Mouse (Mus musculus) cerebellum, adult (tissue): ENCODE data around the gene Chrm4.

Experiments
- ATAC-seq: cut with Nextera tagmentation; 2 replicates; pipeline ENCODE4 v1.9.2; 2017; ENCODE audit warnings: mild to moderate bottlenecking, moderate library complexity, mixed read lengths; ENCODE audit not compliant: insufficient number of reproducible peaks, low FRiP score, low TSS enrichment

Gene Chrm4

DNA sequence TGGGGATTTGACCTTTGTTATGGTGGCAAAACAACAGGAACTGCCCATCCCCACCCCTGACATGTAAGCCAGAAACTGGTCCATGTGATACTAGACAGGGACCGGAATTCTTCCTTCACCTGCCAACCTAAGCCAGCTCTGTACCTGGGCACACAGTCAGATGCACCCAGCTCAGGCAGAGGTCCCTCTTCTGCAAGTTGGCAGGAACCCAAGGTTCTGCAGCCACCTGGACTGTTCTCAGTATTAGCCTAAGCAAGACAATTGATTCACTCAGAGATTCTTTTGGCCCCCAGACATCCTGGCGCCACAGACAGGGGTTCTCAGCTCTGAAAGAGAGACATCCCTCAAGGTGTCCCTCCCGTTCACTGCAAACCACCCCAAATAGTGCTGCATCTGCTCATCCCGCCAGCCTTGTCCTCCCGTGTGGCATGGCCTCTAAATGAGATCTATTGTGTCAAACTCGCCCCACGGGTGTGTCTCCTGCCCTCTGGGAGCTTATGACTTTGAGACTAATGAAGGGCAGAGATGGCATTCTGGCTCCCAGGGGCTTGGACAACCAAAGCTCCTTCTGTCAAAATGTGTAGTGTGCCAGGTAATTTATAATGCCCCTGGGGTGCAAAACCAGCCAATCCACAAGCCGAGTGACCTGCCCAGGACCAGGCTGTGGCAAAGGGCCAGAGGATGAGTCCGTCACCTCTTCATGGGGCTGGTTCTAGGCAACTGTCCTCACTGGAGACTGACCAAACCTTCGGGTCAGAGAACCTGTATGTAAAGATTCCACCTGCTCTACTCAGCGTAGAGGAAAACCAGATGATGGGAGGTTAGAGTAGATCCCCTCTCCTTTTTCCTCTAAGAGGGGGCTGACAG, 32.7 kb downstream of the Chrm4 start:
- peak; percentile 22; the same call in 1 of the 2 replicates for ATAC-seq

DNA sequence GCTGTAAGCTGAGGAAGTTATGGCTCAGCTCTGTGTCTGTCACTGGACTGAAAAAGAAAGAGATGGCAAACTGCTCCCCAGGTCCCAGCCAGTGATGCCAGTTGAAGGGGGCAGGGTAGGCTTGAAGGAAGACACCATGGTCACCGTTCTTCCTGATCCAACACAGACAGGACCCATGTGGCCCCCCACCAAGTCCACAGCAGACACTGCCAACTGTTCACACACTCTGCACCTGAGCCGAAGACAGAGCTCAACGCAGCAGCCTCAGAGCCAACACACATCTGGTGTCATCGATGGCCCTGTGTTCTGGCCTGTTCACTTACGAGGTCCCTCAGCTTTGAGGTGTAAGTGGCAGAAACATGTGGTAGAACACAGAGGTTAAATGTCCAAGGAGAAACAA, 33.4 kb downstream of the Chrm4 start:
- no peak for ATAC-seq

DNA sequence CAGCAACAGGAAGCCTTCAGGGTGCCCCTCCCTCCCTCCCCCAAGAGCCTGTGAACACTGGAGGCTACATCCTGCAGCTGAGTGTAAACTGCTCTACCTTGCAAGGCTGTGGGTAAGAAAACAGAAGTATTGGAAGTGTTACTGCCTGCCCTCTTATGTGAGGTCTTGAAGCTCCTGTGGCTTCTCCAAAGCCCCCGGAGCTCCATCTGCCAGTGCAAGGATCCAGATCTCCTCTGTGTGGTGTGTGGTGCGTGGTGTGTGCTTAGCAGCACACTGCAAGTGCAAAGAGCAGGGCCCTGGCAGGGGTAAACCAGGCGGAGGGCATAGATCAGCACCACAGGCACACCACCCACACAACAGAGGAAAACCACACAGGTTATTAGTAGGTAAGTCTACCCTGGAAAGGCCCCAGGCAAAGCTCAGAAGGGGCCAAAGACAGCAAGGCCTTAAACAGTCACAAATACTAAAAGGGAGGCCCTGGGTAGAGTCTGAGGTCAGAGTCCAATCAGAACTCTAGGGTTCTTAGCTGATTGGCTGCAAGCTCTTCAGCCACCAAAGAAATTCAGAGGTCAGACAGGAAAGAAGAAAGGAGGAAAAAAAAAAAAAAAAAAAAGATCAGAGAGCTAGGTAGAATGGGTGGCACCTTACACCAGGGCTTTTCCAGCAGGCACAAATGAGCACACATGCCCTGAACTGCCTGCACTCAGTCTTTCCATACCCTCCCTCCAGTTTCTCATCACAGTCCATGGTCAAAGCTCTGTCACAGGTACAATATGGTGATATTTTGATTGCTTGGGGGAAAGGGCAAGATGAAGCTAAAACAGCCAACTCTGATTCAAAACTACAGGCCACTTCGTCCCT, 35.1 kb downstream of the Chrm4 start:
- ATAC-seq, result no peak

GRCm38 (mm10) chr2:91962864-91963401, 35.9 kb downstream of the Chrm4 start:
- ATAC-seq, result no peak

- peak; percentile 75 for ATAC-seq
Measured at GRCm38 (mm10) chr2:91963443-91963932, 36.4 kb downstream of the Chrm4 start.

GRCm38 (mm10) chr2:91964610-91965204, 37.7 kb downstream of the Chrm4 start:
- ATAC-seq, result no peak

GRCm38 (mm10) chr2:91965417-91965816, 38.4 kb downstream of the Chrm4 start:
- ATAC-seq, result no peak

DNA sequence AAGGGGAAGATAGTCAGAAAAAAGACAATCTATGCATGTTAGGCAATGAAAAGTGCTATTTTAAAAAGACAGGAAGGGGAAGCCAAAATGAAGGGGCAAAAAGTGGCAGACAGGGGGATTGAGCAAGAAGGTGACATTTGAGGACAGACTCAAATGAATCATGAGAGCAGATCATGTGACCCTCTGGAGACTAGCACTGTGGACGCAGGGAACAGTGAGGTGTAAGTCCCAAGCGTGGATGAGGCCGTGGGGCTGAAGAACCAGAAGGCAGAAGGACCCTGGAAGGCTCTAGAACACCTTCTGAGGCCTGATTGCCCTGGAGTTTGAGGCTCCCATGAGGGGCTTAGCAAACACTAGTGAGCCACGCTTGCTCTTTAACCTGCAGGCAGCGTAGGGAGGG, 39.3 kb downstream of the Chrm4 start:
- ATAC-seq, result no peak

GRCm38 (mm10) chr2:91967962-91968361, 40.9 kb downstream of the Chrm4 start:
- no peak for ATAC-seq

DNA sequence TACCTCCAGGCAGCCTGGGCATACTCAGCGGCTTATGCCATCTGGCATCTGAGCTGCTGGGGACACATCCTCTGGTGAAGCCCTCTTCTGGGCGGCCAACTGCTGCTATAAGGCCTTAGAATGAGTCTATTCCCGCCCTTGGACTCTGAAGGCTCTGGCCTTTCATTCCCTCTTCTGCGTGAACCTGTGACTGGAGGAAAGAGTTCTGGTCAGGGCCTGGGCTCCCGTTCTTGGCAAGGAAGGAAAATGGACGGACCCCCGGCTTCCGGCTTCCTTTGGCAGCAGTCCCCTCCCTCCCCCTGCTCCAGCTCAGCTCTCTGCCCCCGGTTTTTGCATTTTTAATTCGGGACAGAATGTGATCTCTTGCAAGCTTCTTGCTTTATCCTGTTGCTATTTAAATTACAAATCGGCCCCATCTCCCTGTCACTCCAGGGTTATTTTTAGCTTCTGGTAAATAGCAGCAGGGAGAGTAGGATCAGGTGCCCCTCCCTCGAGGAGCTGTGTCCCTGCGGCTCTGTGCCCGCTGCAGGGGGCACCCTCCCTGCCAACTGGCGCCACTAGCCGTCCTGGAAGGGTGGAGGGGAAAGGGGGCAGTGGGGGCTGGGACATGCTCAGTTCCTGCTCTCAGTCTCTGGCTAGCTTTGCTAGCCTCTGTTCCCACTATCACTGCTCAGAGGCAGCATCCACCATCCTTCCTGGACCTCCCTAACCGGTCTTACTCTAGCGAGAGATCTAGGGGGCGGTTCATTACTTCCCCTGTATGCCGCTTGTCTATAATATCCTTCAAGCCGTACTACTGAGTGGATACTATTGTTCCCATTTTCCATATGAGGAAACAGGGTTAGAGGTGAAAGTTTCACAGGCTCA, 44.4 kb downstream of the Chrm4 start:
- ATAC-seq, result peak; percentile 42

- ATAC-seq, result no peak
Measured at GRCm38 (mm10) chr2:91972121-91972566, 45.1 kb downstream of the Chrm4 start.

- ATAC-seq, result no peak
Measured at GRCm38 (mm10) chr2:91973416-91974135, 46.5 kb downstream of the Chrm4 start.

DNA sequence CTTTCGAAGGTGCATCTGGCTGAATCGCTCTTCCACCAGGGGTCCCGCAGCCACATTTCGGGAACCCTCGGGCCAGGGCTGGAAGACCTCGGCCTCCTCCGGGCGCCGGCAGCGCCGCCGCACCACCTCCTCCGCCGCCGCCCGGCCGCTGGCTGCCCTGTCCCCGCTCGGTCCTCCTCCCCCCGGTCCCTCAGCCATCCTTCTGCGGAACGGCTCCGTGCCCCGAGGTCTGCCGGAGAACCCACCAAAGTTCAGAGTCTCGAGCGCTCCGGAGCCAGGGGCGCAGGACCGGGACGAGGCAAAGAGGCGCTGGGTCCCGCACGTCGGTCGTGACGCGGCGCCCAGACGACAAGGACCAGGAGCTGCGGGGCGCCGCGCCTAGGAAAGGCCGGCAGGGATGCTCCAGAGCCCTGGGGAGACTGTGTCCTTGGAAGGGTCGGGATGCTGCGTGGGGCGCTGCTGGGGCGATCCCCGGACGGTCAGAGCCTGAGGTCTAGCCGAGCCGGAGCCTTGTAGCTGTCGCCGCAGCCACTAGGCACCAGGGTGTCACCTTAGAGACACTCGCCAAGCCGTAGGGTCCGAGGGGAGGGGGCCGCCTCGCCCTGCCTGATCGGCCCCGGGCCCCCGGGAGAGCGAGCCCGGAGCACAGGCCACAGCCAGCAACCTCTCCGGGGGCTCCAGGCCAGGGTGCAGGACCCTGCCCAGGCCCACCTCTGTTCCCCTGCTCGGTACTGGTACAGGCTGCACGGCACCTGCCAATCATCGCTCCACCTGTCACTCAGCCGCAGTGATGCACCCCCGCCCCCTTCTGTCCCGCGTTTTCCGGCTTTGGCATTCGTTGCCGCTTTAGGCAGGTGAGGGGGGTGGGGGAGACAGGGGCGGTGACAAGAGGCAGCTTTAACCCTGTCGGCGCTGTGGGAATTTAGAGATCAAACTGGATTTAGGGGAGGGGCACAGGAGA, 48.8 kb downstream of the Chrm4 start, which contains the start of gene Dgkz:
Gene Dgkz, minus strand, starts transcription at position 284 of the 961 bp plus-strand sequence.
- 0 out of 2 replicates have a peak, but pooled peaks have one; percentile 12 for ATAC-seq

DNA sequence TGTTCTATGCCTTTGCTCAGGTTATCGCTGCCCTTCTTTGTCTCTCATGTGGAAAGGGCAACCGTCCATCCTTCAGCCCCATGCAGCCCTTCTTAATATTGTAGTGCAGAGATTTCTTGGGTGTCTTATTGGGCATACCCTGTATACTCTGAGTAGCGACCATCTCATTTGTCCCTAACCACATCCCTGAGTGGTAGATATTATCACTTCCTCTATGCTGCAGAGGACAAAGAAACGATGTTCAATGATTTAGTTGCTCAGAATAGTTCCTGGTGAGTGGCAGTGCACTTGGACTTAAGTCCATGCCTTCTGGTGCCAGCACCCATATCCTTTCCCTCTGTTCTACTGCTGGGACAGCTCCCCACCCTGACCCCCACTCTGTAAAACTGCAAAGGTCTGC, 50.9 kb downstream of the Chrm4 start:
- no peak for ATAC-seq
